Comparison of ENCODE assay signal across 16 mouse cellular contexts in genomic region chr9:14386831-14387230, GRCm38 (mm10).
"Had no signal": no experiment of that assay in that cellular context is flagged by ENCODE, and none has a peak within 500 bp of the region (broad histone marks: within the 10 kb centered on the region; RNA-seq: fewer than 3 reads in every experiment).

No protein-coding gene starts in this region.

- H3K4me3 ChIP-seq: limb, embryonic 12.5 days; lung, embryonic 15.5 days; megakaryocyte, embryonic 14.5 days; midbrain, embryonic 15.5 days; neural tube, embryonic 12.5 days had no signal

- H3K4me1 ChIP-seq: neural tube, embryonic 12.5 days had no signal

- H3K9ac ChIP-seq: limb, embryonic 12.5 days; lung, embryonic 15.5 days; midbrain, embryonic 15.5 days; neural tube, embryonic 12.5 days had no signal

- H3K4me2 ChIP-seq: limb, embryonic 12.5 days; lung, embryonic 15.5 days; midbrain, embryonic 11.5 days; midbrain, embryonic 15.5 days; neural tube, embryonic 12.5 days had no signal

- H3K27me3 ChIP-seq: limb, embryonic 12.5 days; lung, embryonic 15.5 days; megakaryocyte, embryonic 14.5 days; midbrain, embryonic 15.5 days; neural tube, embryonic 12.5 days had no signal

- DNase-seq: kidney, adult 11 months; kidney, adult 9 months; kidney, postnatal 36 days; layer of hippocampus, adult 9-11 months; layer of hippocampus, postnatal 36 days; lung, postnatal 14 days; right cerebral cortex, postnatal 4 days; thymus, postnatal 4 days had no signal

- H3K36me3 ChIP-seq: limb, embryonic 12.5 days; lung, embryonic 15.5 days; midbrain, embryonic 15.5 days; neural tube, embryonic 12.5 days had no signal

- H3K27ac ChIP-seq: kidney, postnatal 0 days; limb, embryonic 12.5 days; lung, embryonic 15.5 days; macrophage; midbrain, embryonic 15.5 days; neural tube, embryonic 12.5 days had no signal

- ATAC-seq: midbrain, embryonic 15.5 days had no signal

- H3K9me3 ChIP-seq: limb, embryonic 12.5 days; lung, embryonic 15.5 days; midbrain, embryonic 15.5 days; neural tube, embryonic 12.5 days had no signal
